Mouse (Mus musculus): ENCODE measurements around the gene Sct. TPM values are rescaled to one million over a fixed set of nuclear protein-coding genes. Genes with fewer than 3 reads are reported as not detected.

Sct gene
- polyA plus RNA-seq, 3 experiments from 2014 or later = not detected

Other genes starting within 250 kb of the Sct start
- gene B4galnt4, start 218.0 kb downstream of the Sct start, polyA plus RNA-seq (2017; shearing (Covaris generic)) = 10 to 100 TPM; 11.1 to 13.1 (median 12.5) TPM
- 100 to 1,000 TPM; 413 to 487 (median 426) TPM for gene Pkp3, start 200.9 kb downstream of the Sct start, polyA plus RNA-seq (2017; shearing (Covaris generic))
- 100 to 1,000 TPM; 149 to 208 (median 206) TPM for gene Sigirr, start 178.6 kb downstream of the Sct start, polyA plus RNA-seq (2017; shearing (Covaris generic))
- gene Ano9, start 161.3 kb downstream of the Sct start, polyA plus RNA-seq (2017; shearing (Covaris generic)) = not detected
- 1 to 10 TPM; 6.2 to 9.3 (median 7.0) TPM for gene Ptdss2, start 156.8 kb downstream of the Sct start, polyA plus RNA-seq (2017; shearing (Covaris generic))
- gene Rnh1, start 106.3 kb downstream of the Sct start, polyA plus RNA-seq (2017; shearing (Covaris generic)) = 100 to 1,000 TPM; 135 to 147 (median 143) TPM
- gene Hras, start 85.1 kb downstream of the Sct start, polyA plus RNA-seq (2017; shearing (Covaris generic)) = 1 to 10 TPM; 1.5 to 6.2 (median 4.6) TPM
- 1 to 10 TPM; 1.3 to 2.2 (median 1.7) TPM for gene Lrrc56, start 85.0 kb downstream of the Sct start, polyA plus RNA-seq (2017; shearing (Covaris generic))
- 10 to 100 TPM in 1 of 3 experiments, 1 to 10 TPM in 2; 4.6 to 11.3 (median 8.5) TPM for gene Lmntd2, start 65.1 kb downstream of the Sct start, polyA plus RNA-seq (2017; shearing (Covaris generic))
- gene Rassf7, start 63.3 kb downstream of the Sct start, polyA plus RNA-seq (2017; shearing (Covaris generic)) = 10 to 100 TPM in 2 of 3 experiments, 1 to 10 TPM in 1; 9.2 to 15.0 (median 13.7) TPM
- gene Phrf1, start 50.3 kb downstream of the Sct start, polyA plus RNA-seq (2017; shearing (Covaris generic)) = 10 to 100 TPM; 40.5 to 51.6 (median 46.7) TPM
- 100 to 1,000 TPM in 2 of 3 experiments, 10 to 100 TPM in 1; 95.5 to 112 (median 100) TPM for gene Irf7, start 12.7 kb downstream of the Sct start, polyA plus RNA-seq (2017; shearing (Covaris generic))
- gene Cdhr5, start 2.3 kb downstream of the Sct start, polyA plus RNA-seq (2017; shearing (Covaris generic)) = not detected
- gene Drd4, start 12.9 kb upstream of the Sct start, polyA plus RNA-seq (2017; shearing (Covaris generic)) = not detected
- 10 to 100 TPM; 17.6 to 37.9 (median 34.6) TPM for gene Deaf1, start 48.6 kb upstream of the Sct start, polyA plus RNA-seq (2017; shearing (Covaris generic))
- gene Tmem80, start 48.6 kb upstream of the Sct start, polyA plus RNA-seq (2017; shearing (Covaris generic)) = 10 to 100 TPM; 27.1 to 41.1 (median 39.1) TPM
- not detected for gene Eps8l2, start 59.7 kb upstream of the Sct start, polyA plus RNA-seq (2017; shearing (Covaris generic))
- gene Taldo1, start 113.1 kb upstream of the Sct start, polyA plus RNA-seq (2017; shearing (Covaris generic)) = 100 to 1,000 TPM; 271 to 329 (median 303) TPM
- gene Gatd1, start 135.0 kb upstream of the Sct start, polyA plus RNA-seq (2017; shearing (Covaris generic)) = 100 to 1,000 TPM in 1 of 3 experiments, 10 to 100 TPM in 2; 70.1 to 108 (median 91.4) TPM
- gene Cend1, start 150.4 kb upstream of the Sct start, polyA plus RNA-seq (2017; shearing (Covaris generic)) = 1 to 10 TPM in 1 of 3 experiments, not detected in 2; 1.7 TPM
- 10 to 100 TPM; 31.4 to 50.6 (median 32.0) TPM for gene Slc25a22, start 158.8 kb upstream of the Sct start, polyA plus RNA-seq (2017; shearing (Covaris generic))
- 10 to 100 TPM in 2 of 3 experiments, 1 to 10 TPM in 1; 5.8 to 11.5 (median 10.3) TPM for gene Pidd1, start 164.9 kb upstream of the Sct start, polyA plus RNA-seq (2017; shearing (Covaris generic))
- gene Rplp2, start 168.2 kb upstream of the Sct start, polyA plus RNA-seq (2017; shearing (Covaris generic)) = 1,000 to 10,000 TPM; 2,239 to 3,896 (median 3,389) TPM
- gene Pnpla2, start 176.1 kb upstream of the Sct start, polyA plus RNA-seq (2017; shearing (Covaris generic)) = 10 to 100 TPM; 49.4 to 68.0 (median 63.9) TPM
- gene Cracr2b, start 182.0 kb upstream of the Sct start, polyA plus RNA-seq (2017; shearing (Covaris generic)) = not detected
- 1 to 10 TPM; 6.0 to 8.7 (median 8.5) TPM for gene Cd151, start 188.3 kb upstream of the Sct start, polyA plus RNA-seq (2017; shearing (Covaris generic))
- 10 to 100 TPM; 15.7 to 24.9 (median 19.9) TPM for gene Polr2l, start 196.0 kb upstream of the Sct start, polyA plus RNA-seq (2017; shearing (Covaris generic))
- 1 to 10 TPM; 1.8 to 3.0 (median 2.4) TPM for gene Tspan4, start 196.1 kb upstream of the Sct start, polyA plus RNA-seq (2017; shearing (Covaris generic))